Mouse (Mus musculus): Measurements from ENCODE around the gene Traf3.

The Traf3 gene

DNA sequence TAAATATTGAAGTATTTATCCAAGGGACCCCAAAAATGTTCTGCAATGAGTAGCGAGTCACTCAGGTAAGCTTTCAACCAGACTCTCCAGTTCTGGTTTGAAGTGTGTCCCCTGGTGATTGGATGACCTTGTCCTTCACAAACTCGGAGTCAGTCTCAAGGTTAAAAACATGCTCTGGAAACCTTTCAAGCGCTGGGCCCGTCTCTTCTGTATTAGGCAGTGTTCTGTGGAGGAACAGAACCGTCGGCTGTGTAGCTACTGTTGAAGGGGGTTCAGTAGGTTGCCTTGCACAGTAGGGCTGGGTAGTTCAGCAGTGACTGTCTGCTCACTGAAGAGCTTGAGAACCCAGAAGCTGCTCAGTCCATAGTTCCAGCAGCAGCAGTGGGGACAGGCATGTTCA is 11.5 kb upstream of the Traf3 start:
- DNase-seq: no peak

DNA sequence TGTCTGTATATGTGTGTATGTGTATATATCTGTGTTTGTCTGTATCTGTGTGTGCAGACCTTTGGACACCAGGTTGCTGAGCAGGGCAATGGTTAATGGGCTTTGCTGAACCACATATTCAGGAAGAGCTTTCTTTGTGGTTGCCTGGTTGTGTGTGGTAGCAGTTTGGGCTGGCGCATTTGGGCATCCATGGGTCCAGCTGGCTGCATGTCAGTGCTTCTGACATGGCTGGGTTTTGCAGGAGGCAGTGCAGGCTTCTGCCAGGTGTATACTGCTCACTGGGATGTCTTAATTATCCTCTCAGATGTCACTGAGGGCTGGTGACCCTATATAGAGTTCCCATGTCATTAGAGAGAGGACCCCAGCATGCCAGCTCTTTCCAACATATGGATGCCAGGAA is 10.4 kb upstream of the Traf3 start:
- DNase-seq: no peak

DNA sequence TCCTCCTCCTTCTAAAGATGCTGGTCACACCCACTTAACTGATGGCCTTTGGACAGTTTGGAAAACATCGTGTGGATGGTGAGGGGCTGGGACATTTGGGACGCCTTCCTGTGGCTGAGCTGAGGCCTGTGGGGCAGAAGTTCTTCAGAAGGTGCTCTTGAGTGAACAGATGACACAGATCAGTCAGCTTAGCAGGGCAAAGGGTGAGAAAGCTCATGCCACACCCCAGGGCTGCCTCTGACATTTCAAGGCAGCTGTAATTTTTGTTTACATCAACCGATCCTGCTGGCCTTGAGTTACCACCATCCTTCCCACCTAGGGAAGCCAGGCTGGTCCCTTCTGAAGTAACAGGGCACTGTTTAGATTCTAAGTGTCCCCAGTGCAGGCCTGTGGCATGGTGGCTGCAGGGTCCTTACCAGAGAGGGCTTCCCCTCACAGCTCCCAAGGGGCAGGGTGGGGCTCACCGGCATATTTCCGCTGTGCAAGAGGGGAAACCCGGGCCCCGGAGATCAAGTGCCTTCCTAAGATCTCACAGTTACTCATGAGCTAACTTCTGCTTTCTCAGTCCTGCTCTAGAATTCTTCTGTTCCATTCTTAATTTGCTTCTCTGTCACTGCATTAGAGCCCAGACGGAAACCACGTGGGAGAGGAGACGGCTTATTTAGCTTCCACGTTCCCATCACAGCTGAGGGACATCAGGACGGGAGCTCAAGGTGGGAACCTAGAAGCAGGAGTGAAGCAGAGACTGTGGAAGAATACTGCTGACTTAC is 6.3 kb upstream of the Traf3 start:
- no peak for DNase-seq

DNA sequence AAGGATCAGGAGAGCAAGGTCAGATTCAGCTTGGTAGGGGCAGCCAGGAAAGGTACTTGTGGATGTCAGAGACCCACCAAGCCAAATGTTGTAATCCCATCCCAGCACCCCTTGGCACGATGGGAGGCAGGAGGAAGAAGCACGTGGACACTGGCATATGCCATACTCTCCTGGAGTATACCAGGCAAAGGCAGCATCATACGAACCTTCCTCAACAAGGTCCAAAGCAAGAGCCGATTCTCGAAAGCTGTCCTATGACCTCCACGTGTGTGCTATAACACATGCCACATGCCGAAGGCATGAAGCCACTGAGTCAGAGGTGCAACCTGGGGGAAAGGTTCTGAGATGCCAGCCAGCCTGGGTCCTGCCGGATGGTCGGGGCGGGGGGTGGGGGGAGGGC is 5.3 kb upstream of the Traf3 start:
- no peak for DNase-seq

DNA sequence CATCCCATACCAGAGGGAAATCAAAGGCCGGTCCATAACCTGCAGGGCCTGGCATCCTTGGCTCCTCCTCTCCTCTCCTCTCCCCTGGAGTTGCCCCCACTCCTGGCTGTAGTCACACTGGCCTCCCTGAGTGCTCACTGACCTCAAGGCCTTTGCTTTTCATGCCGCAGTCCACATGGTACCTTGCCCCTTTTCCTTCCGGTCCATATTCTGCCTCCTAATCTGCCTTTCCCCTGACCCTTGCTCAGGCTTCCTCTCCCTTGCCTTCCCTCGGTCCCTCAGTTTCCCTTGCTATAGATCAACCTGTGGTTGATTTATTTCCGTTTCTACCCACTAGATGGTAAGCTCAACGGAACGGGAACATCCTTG is 4.2 kb upstream of the Traf3 start:
- no peak for DNase-seq

DNA sequence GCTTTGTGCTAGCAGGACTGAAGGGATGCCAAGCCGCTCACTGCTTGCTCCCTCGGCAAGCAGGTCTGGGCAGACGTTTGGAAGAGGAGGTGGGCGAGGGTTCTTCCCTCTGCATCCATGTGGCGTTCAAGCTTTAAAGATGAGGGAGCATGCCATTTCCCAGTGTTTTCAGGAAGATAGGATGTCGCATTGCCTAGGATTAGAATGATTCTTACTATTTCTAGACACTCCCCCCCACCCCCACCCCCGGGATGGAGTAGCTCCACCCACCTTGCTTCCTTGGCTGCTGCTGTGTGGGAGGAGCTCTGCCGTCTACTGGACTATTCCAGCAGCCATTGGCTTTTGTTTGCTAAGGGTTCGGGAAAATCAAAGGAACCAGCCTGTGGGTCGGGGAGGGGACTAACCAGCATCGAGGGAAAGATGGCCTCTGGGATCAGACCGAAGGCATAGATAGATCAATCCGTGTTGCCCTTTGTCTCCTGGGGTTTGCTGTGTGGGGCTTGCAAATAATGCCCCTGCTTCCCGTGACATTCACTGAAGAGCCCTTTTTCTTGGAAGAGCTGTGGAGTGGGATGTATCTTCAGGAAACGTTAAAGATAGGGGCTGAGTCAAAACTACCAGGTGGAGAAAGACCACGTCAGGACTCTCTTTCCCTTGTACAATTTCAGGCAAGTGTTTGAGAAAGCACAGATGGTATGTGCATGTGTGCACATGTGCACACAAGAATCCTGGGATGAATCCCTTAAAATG is 3.7 kb upstream of the Traf3 start:
- DNase-seq: peak; percentile 52

DNA sequence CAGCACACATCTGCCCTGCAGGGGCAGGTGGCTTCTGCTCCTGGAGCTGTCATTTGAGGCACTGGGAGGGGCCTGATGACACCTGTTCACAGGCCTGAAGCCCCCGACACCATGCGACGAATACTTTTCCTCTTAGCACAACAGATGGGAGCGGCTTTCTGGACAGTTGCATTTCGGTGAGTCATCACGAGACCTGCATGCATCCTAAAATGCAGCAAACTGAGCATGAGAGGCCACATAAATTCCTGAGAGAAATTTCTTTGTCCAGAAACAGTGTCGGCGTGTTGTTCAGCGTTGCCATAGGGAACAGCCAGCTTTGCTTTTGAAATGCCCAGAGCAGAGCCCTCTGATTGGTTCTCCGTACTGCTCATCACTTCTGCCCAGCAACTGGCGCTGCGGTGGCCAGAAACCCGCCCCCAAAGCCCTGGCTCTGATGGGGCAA is 1.8 kb upstream of the Traf3 start:
- DNase-seq: peak; percentile 84

DNA sequence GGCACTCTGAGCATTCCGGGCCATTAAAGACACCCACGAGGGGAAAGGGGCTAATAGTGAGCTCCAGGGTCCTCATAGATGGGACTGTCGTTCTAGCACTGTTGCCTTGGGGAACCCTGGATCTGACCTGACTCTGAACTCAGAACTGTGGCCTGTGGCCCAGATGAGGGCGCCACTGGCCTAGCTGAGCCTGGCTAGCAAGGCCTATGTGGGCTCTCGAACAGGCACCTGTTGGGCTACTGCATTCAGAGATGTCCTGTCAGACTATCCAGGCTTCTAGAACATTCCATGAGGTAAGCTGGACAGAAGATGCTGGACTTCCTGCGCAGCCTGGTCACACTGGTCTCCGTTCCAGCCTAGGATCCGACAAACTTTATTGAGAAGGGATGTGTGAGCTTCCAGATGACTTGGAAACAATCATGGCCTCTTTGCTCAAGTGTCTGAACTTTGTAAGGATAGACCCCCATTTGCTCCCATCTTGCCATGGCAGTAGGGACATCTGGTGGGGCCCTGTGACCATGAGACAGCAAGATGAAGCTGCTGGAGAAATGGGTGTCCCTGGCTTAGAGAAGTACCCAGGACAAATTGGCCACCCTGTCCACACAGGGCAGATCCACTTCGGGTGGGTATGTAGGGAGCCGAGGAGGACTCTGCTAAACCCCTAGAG is 891 bp upstream of the Traf3 start:
- peak; percentile 27 for DNase-seq

DNA sequence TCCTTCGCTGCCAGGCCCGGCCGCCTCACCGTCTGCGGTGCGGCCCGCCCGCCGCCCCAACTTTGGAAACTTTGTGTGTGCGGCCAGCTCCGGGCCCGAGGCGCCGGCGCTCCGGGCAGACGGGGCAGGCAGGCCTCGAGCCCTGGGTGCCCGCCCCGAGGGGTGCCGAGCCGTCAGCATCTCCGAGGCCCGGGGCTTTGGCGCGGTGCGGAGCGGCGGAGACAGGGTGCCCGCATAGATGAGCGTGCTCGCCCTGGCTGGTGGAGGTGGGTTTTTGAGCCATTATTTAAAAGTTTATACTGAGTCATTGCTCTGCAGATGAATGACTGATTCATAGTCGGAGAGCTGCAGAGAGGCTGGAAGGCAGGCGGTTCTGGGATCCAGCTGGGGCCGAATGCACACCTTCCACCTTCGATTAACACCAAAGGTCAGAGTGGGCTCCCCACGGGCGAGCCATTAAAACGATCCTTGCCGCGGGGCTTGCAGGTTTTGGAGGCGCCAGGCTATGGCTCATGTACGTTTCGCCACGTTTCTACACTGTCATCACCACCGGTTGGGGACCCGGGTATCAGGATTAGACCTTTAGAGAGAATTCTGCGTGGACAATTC is 615 bp downstream of the Traf3 start:
- DNase-seq: peak; percentile 31

DNA sequence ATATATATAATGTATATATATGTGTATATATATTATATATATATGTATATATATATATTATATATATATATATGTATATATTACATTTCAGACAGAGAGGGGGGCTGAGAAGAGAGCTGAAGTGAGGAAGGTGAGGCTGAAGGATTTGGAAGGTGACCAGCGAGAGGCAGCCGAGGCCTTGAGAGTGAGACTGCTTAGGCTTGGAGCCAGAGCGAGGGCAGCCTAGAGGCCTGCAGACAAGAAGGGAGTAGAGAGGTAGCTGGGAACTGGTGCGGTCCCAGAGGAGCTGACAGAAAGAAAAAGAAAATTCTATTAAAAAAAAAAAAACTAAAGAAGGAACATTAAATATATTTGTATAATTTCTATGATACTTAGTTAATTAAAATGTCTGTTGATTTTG is 2.7 kb downstream of the Traf3 start:
- DNase-seq: no peak

DNA sequence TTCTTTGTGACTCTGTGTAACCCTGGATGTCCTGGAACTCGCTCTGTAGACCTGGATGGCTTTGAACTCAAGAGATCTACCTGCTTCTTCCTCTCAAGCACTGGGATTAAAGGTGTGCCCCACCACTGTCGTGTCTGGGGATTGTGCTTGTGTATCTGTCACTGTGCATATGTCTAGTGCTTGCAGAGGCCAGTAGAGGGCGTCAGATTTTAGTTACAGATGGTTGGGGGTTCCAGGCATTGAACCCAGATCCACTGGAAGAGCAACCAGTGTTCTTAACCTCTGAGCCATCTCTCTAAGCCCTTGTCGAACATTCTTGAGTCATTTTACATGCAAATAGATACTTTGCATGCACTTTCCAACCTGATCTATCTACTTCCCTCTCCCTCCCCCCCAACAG is 12.6 kb downstream of the Traf3 start:
- no peak for DNase-seq

DNA sequence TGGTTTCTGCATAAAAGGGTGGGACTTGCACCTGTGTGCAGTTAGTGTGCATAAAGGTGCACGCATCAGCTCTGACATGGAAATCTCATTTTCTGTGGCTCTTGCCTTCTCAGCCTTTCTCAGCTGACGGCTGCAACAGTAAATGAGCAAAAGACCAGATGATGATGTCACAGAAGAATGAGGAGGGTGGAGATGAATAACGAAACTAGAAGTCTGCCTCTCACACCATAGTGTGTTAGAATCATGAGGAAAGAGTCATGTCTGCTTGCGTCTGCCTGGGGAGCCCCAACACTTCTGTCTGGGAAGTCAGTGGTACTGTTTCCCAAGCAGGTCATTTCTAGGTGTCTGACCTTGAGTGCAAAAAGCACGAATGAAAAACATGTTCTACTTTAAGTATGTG is 15.7 kb downstream of the Traf3 start:
- DNase-seq: no peak

DNA sequence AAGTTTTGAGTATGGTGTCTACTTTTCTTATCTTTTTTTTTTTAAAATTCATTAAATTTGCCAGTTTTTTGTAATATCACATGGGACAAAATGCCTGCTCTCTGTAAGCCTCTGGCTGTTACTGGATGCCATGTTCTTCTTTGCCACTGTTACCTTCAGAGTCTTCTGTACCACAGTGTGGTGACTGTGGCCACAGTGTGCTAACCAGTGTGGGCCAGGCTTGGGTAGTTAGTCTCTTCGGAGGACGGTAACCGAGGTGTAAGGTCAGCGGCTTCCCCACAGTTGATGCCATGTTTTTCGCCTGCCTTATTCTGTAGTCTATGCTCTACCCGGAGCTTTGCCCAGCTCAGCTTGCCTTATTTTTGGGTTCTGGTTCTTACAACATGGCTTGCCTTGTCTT is 16.2 kb downstream of the Traf3 start:
- no peak for DNase-seq

DNA sequence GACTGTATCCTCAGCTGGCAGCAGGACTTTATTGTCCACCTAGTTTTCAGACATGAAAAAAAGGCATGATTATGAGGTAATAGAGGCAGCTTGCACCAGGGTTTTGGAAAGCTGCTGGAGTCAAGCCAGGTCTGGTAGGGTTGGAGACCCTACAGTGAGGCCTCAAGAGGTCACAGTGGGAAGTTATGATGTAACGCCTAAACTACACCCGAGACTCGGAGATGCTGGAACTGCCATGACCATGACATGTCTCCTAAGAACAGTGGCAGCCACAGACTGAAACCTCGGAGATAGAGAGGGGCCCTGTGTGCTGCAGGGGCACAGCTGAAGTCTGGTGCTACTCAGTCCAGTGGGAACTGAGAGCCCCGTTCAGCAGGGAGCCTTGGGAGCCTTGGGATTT is 18.3 kb downstream of the Traf3 start, which contains the start of gene 4930595D18Rik:
Gene 4930595D18Rik, minus strand, starts transcription at position 16 of the 400 bp plus-strand sequence.
- DNase-seq: no peak

DNA sequence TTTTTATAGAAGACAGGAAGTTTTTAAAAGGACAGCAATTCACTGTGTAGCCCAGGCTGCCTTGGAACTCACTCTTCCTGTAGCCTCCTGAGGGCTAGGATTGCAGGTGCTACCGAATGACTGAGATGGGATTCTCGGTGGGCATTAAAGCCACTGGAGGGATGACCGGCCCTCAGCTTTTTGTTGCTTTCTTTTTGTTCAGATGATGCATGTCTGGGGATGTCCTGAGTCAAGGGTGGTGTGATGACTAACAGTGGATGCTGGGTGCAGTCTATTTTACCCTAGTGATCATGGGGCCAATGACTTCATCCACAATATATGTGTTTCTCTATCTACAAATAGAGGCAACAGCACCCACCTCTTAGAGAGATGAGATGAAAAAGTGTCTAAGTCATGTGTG is 20.8 kb downstream of the Traf3 start:
- no peak for DNase-seq

DNA sequence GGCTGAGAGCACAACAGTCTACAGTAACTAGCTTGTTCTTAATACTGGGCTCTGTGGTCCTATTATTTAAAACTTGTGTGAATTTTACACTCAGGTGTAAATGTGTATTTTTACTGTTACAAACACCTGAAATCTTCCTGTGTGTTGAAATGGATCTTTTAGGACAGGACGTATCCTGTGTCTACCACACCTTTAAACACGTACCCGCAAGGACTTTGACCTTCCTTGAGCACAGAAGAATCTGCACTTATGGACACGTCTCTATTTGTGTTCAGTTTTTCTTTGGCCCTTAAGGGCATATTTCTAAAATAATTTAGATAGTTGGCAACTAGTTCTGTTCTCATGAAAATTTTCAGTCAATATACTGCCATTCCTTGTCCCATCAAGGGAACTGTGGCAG is 22.1 kb downstream of the Traf3 start:
- DNase-seq: no peak

DNA sequence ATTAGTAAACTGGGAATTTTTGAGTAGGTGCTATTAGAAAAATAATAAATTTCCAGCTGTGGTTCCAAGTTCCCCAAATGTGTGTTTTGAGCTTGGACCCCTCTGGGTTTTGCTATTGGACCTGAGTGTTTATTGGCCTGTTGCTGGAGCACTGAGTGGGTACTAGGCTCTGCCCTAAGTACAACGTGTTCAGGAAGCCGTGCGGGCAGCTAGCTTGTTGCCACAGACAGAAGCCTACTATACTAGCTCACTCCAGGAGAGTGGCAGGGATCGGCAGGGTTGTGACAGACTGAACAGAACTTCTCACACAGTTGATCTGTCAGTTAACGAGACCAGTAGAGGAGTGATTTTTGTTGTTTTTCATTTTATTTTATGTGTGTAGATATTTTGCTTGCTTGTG is 24.2 kb downstream of the Traf3 start:
- DNase-seq: no peak

DNA sequence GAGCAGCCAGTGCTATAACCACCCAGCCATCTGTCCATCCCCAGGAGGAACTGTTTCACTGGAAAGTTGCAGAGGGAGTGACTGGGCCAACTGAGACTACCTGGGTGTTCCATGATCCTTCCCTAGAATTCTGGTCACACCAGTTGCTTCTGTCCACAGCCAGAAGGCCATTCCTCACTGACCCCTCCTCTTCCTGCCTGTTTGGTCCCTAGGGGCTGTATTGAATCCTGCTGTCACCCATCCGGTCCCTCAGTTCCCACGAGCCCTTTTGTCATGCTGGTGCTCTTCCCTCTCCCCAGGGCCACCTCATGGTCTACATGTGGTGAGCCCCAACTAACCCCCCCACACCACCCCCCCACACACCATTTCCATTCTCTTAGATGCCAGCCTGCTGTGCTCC is 24.7 kb downstream of the Traf3 start:
- DNase-seq: no peak

DNA sequence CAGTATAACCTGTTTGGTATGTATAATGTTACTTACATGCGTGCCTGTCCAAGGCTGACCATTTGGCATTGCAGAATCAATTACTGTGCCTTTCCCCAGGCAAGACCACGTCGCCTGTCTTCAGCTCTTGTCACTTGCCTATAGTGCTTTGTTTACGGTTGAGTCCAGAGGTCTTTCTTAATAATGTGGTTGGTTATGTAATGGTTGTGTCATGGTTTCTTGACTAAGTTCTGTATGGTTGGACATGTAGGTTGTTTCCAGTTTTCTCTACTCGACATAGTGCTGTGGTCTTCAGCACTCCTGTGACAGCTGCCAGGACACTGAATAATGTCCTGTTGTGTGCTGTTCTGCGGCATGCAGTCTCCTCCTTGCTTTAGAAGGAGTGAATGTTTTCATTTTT is 26.6 kb downstream of the Traf3 start:
- no peak for DNase-seq

DNA sequence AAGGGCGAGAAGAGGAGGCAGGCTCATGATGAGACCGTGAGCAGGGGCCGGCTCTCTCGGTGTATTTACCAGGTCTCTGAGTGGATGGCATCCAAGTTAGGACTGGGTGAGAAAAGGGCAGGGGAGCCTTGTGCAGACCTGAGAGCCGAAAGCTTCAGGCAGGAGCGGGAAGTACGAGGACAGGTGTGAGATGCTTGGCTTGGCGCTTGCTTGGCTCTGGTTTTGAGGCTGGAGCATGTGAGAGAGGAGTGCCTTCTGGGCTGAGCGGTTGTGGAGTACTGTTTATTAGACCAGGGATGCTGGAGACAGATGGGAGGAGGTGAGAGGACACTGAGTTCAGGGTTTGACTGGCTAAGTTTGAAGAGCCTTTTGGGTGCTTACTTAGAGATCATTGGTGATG is 27.2 kb downstream of the Traf3 start:
- DNase-seq: no peak

DNA sequence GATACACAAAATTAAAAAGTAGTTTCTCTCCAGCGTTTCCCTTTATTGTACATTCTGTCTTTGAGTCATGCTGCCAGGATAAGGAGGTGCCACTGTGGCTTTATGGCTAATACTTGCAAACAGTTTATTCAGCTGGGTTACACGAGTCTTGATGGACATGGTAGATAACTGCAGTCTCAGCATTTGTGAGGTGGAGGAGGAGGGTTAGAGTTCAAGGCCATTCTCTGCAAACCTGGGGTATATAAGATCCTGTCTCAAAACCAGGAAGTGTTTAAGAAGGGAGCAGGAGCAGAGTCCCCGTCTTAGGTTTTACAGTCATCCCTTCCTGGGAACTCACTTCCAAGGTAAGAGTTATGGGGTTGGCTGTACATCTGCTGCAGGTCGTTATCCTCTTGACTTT is 30.4 kb downstream of the Traf3 start:
- DNase-seq: no peak

DNA sequence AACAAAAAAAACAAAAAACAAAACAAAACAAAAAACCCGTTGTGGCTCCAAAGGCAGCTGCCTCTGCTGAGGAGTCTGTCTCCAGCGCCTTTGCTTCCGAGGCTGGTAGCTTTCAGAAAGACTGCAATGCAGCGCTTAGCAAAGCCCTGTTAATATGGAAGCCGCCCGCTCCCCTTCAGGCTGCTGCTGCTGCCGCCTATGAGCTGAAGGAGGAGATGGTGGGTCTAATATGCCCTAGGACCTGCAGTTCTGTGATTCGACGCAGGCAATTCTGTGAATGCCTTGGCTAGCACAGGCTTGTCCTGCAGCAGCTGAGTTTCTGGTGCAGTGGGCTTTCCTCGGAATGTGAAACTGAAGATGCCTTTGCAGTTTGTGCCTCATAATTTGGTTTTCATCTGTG is 36.9 kb downstream of the Traf3 start:
- DNase-seq: peak; percentile 35

DNA sequence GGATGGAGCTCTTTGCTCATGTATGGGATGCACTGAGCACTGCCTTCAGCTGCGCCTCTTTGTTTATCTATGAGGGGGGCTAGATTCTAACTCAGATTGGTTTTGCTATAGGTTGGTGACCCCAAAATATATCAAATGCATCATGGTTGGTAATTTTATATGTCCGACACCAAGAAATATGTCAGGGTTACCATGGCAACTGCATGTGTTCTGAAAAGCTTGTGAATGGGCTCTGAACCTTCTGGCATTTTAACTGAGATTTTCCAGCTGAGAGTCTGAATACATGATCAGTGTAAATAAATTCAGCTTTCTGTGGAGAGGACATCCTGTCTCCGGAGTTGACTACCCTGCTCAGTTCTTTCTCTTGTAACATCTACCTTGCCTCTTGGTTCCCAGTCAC is 37.8 kb downstream of the Traf3 start:
- no peak for DNase-seq

DNA sequence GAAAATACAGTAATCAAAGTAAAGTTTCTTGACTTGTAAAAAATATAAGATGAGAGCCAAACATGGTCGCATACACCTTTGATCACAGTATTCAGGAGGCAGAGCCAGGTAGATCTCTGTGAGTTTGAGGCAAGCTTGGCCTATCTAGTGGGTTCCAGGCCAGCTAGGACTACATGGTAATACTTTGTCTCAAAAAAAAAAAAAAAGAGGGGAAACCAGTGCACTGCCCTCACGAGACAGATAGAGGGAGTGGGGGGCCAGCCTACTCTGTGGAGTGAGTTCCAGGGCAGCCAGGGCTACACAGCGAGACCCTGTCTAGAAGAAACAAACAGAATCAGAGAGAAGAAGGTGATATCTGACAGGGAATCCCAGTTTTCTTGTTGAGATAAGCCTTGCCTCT is 41.5 kb downstream of the Traf3 start:
- DNase-seq: no peak
